Mouse (Mus musculus): Measurements from ENCODE around the gene Polh. TPM values are rescaled to one million over a fixed set of nuclear protein-coding genes. Genes with fewer than 3 reads are reported as not detected.
A peak's percentile ranks its signal among the peaks of the same experiment; 100 is the strongest.

Gene Polh
- polyA plus RNA-seq, 1 experiment from 2014 or later: 13.1 TPM

GRCm38 (mm10) chr17:46164791-46165190, 37.7 kb downstream of the Polh start:
- 93% methylated on average over 10 of the region's 10 CpGs for WGBS
- peaks cover 72% of the 10 kb centered on the region for H3K36me3 ChIP-seq
- H3K9me3 ChIP-seq: no peaks in the 10 kb centered on the region
- no peaks in the 10 kb centered on the region for H3K27me3 ChIP-seq (ENCODE audit: insufficient read depth, poor library complexity, severe bottlenecking)
- DNase-seq (ENCODE audit: low spot score): no peak
- no peak overlapping the region for H3K4me3 ChIP-seq
- H3K4me1 ChIP-seq (replicated peaks): peaks cover 26% of the 10 kb centered on the region
- H3K27ac ChIP-seq: no peak overlapping the region

GRCm38 (mm10) chr17:46164301-46164700, 38.1 kb downstream of the Polh start:
- no peak overlapping the region for H3K27ac ChIP-seq
- H3K4me3 ChIP-seq: no peak overlapping the region
- no peaks in the 10 kb centered on the region for H3K27me3 ChIP-seq (ENCODE audit: insufficient read depth, poor library complexity, severe bottlenecking)
- WGBS: 93% methylated on average over 8 of the region's 8 CpGs
- peaks cover 30% of the 10 kb centered on the region for H3K4me1 ChIP-seq (replicated peaks)
- DNase-seq (ENCODE audit: low spot score): no peak
- no peaks in the 10 kb centered on the region for H3K9me3 ChIP-seq
- H3K36me3 ChIP-seq: peaks cover 67% of the 10 kb centered on the region

GRCm38 (mm10) chr17:46162951-46163421, 39.5 kb downstream of the Polh start:
- whole genome bisulfite sequencing: 86% methylated on average over 9 of the region's 9 CpGs
- peaks cover 54% of the 10 kb centered on the region for H3K36me3 ChIP-seq
- no peak overlapping the region for H3K27ac ChIP-seq
- H3K27me3 ChIP-seq (ENCODE audit: insufficient read depth, poor library complexity, severe bottlenecking): no peaks in the 10 kb centered on the region
- 0 out of 2 replicates have a peak overlapping the region, but pooled peaks have one; percentile 9 for H3K4me3 ChIP-seq
- DNase-seq (ENCODE audit: low spot score): no peak
- peaks cover 30% of the 10 kb centered on the region for H3K4me1 ChIP-seq (replicated peaks)
- H3K9me3 ChIP-seq: no peaks in the 10 kb centered on the region

- Histone ChIP-seq H3K27ac (no peak overlapping the region), H3K36me3 (peaks cover 50% of the 10 kb centered on the region), H3K4me3 (0 out of 2 replicates have a peak overlapping the region, but pooled peaks have one; percentile 13), H3K4me1 (replicated peaks) (peaks cover 30% of the 10 kb centered on the region), H3K9me3 (no peaks in the 10 kb centered on the region), H3K27me3 (ENCODE audit: insufficient read depth, poor library complexity, severe bottlenecking) (no peaks in the 10 kb centered on the region)
- DNase-seq (ENCODE audit: low spot score): no peak
- WGBS: 94% methylated on average over 7 of the region's 7 CpGs
These were observed 39.9 kb downstream of the Polh start for GRCm38 (mm10) chr17:46162551-46162950.

GRCm38 (mm10) chr17:46161710-46162109, 40.7 kb downstream of the Polh start:
- 47% methylated on average over 9 of the region's 9 CpGs for WGBS
- H3K27me3 ChIP-seq (ENCODE audit: insufficient read depth, poor library complexity, severe bottlenecking): no peaks in the 10 kb centered on the region
- no peak for DNase-seq (ENCODE audit: low spot score)
- H3K4me3 ChIP-seq: peak overlapping the region; percentile 68
- peaks cover 30% of the 10 kb centered on the region for H3K4me1 ChIP-seq (replicated peaks)
- H3K27ac ChIP-seq: peak overlapping the region; percentile 92
- H3K9me3 ChIP-seq: no peaks in the 10 kb centered on the region
- H3K36me3 ChIP-seq: peaks cover 41% of the 10 kb centered on the region

GRCm38 (mm10) chr17:46161179-46161578, 41.3 kb downstream of the Polh start:
- Histone ChIP-seq H3K4me3 (peak overlapping the region; percentile 68), H3K9me3 (no peaks in the 10 kb centered on the region), H3K4me1 (replicated peaks) (peaks cover 30% of the 10 kb centered on the region), H3K36me3 (peaks cover 36% of the 10 kb centered on the region), H3K27me3 (ENCODE audit: insufficient read depth, poor library complexity, severe bottlenecking) (no peaks in the 10 kb centered on the region), H3K27ac (peak overlapping the region; percentile 92)
- WGBS: 1% methylated on average over 19 of the region's 19 CpGs
- no peak for DNase-seq (ENCODE audit: low spot score)

GRCm38 (mm10) chr17:46160686-46161085, 41.8 kb downstream of the Polh start, which contains the start of gene Gtpbp2:
TSS of gene Gtpbp2 (plus strand) at chr17:46161032.
- under 1% methylated on average over 23 of the region's 23 CpGs for WGBS
- Histone ChIP-seq H3K27me3 (ENCODE audit: insufficient read depth, poor library complexity, severe bottlenecking) (no peaks in the 10 kb centered on the region), H3K4me3 (peak within 1 kb of the TSS; percentile 68), H3K36me3 (peaks cover 31% of the 10 kb centered on the region), H3K9me3 (no peaks in the 10 kb centered on the region), H3K27ac (peak within 1 kb of the TSS; percentile 92), H3K4me1 (replicated peaks) (peaks cover 30% of the 10 kb centered on the region)
- peak; percentile 96 for DNase-seq (ENCODE audit: low spot score)

GRCm38 (mm10) chr17:46160090-46160662, 42.3 kb downstream of the Polh start:
- DNase-seq (ENCODE audit: low spot score): peak; percentile 85
- Histone ChIP-seq H3K27me3 (ENCODE audit: insufficient read depth, poor library complexity, severe bottlenecking) (no peaks in the 10 kb centered on the region), H3K27ac (peak overlapping the region; percentile 92), H3K36me3 (peaks cover 26% of the 10 kb centered on the region), H3K4me3 (peak overlapping the region; percentile 68), H3K9me3 (no peaks in the 10 kb centered on the region), H3K4me1 (replicated peaks) (peaks cover 30% of the 10 kb centered on the region)
- WGBS: under 1% methylated on average over 16 of the region's 16 CpGs

- H3K4me1 ChIP-seq (replicated peaks): peaks cover 30% of the 10 kb centered on the region
- H3K27ac ChIP-seq: peak overlapping the region; percentile 92
- H3K4me3 ChIP-seq: peak overlapping the region; percentile 68; the same call in 1 of the 2 replicates
- DNase-seq (ENCODE audit: low spot score): no peak
- H3K36me3 ChIP-seq: peaks cover 17% of the 10 kb centered on the region
- no peaks in the 10 kb centered on the region for H3K27me3 ChIP-seq (ENCODE audit: insufficient read depth, poor library complexity, severe bottlenecking)
- 72% methylated on average over 2 of the region's 2 CpGs for whole genome bisulfite sequencing
- H3K9me3 ChIP-seq: no peaks in the 10 kb centered on the region
These were observed 43.2 kb downstream of the Polh start for GRCm38 (mm10) chr17:46159236-46159635.

GRCm38 (mm10) chr17:46157131-46157530, 45.3 kb downstream of the Polh start:
- Histone ChIP-seq H3K27ac (no peak overlapping the region), H3K36me3 (no peaks in the 10 kb centered on the region), H3K9me3 (no peaks in the 10 kb centered on the region), H3K4me3 (no peak overlapping the region), H3K27me3 (ENCODE audit: insufficient read depth, poor library complexity, severe bottlenecking) (no peaks in the 10 kb centered on the region), H3K4me1 (replicated peaks) (peaks cover 30% of the 10 kb centered on the region)
- no peak for DNase-seq (ENCODE audit: low spot score)
- whole genome bisulfite sequencing: 87% methylated on average over 8 of the region's 8 CpGs

GRCm38 (mm10) chr17:46156680-46157079, 45.8 kb downstream of the Polh start:
- DNase-seq (ENCODE audit: low spot score): no peak
- no peaks in the 10 kb centered on the region for H3K27me3 ChIP-seq (ENCODE audit: insufficient read depth, poor library complexity, severe bottlenecking)
- peaks cover 25% of the 10 kb centered on the region for H3K4me1 ChIP-seq (replicated peaks)
- H3K4me3 ChIP-seq: no peak overlapping the region
- WGBS: 84% methylated on average over 5 of the region's 5 CpGs
- H3K36me3 ChIP-seq: peaks cover 2% of the 10 kb centered on the region
- no peaks in the 10 kb centered on the region for H3K9me3 ChIP-seq
- no peak overlapping the region for H3K27ac ChIP-seq

- Histone ChIP-seq H3K27me3 (ENCODE audit: insufficient read depth, poor library complexity, severe bottlenecking) (no peaks in the 10 kb centered on the region), H3K9me3 (no peaks in the 10 kb centered on the region), H3K36me3 (peaks cover 12% of the 10 kb centered on the region), H3K27ac (no peak overlapping the region), H3K4me3 (no peak overlapping the region), H3K4me1 (replicated peaks) (peaks cover 13% of the 10 kb centered on the region)
- no peak for DNase-seq (ENCODE audit: low spot score)
- 90% methylated on average over 3 of the region's 3 CpGs for WGBS
These were observed 48.1 kb downstream of the Polh start for GRCm38 (mm10) chr17:46154336-46154735.

GRCm38 (mm10) chr17:46152847-46153782, 49.3 kb downstream of the Polh start, which contains the start of gene Mad2l1bp:
TSS of gene Mad2l1bp (minus strand) at chr17:46153553.
- DNase-seq (ENCODE audit: low spot score): peak; percentile 89
- H3K4me3 ChIP-seq: peak within 1 kb of the TSS; percentile 78
- H3K27me3 ChIP-seq (ENCODE audit: insufficient read depth, poor library complexity, severe bottlenecking): no peaks in the 10 kb centered on the region
- peaks cover 24% of the 10 kb centered on the region for H3K36me3 ChIP-seq
- peak within 1 kb of the TSS; percentile 89 for H3K27ac ChIP-seq
- H3K9me3 ChIP-seq: no peaks in the 10 kb centered on the region
- H3K4me1 ChIP-seq (replicated peaks): peaks cover 13% of the 10 kb centered on the region
- 9% methylated on average over 33 of the region's 33 CpGs for WGBS
